Mouse (Mus musculus) ES-E14 (cell line): Measurements from ENCODE around the gene Reps1.

ENCODE experiments used
- CHD2 ChIP-seq: IDR thresholded peaks from 2 replicates; pipeline ENCODE4 v1.6.1; 2014; ENCODE audit warnings: mild to moderate bottlenecking, low read depth, low read length, inconsistent platforms
- HCFC1 ChIP-seq: IDR thresholded peaks from 2 replicates; pipeline ENCODE4 v1.6.1; 2012; ENCODE audit warnings: low read length, inconsistent platforms, borderline replicate concordance; ENCODE audit not compliant: insufficient read depth
- MAFK ChIP-seq: IDR thresholded peaks from 2 replicates; pipeline ENCODE4 v1.6.1; 2014; ENCODE audit warnings: mild to moderate bottlenecking, low read depth, low read length, inconsistent platforms; ENCODE audit not compliant: insufficient read depth
- ZC3H11A ChIP-seq: IDR thresholded peaks from 2 replicates; pipeline ENCODE4 v1.6.1; 2012; ENCODE audit warnings: low read depth, mild to moderate bottlenecking, inconsistent platforms, low read length, borderline replicate concordance
- ZNF384 ChIP-seq: IDR thresholded peaks from 2 replicates; pipeline ENCODE4 v1.6.1; 2012; ENCODE audit warnings: low read depth, low read length, inconsistent platforms

GRCm38 (mm10) chr10:18011761-18012160 lies 43.9 kb upstream of the Reps1 start:
- TF ChIP-seq CHD2 (no peak), ZNF384 (no peak), HCFC1 (no peak), ZC3H11A (no peak), MAFK (no peak)
